Mouse (Mus musculus): ENCODE data around the gene Sfxn5.

The Sfxn5 gene

GRCm38 (mm10) chr6:85288193-85288857 is 44.9 kb downstream of the Sfxn5 start:
- DNase-seq (ENCODE audit: low spot score in 2 of 2) = no peak

DNA sequence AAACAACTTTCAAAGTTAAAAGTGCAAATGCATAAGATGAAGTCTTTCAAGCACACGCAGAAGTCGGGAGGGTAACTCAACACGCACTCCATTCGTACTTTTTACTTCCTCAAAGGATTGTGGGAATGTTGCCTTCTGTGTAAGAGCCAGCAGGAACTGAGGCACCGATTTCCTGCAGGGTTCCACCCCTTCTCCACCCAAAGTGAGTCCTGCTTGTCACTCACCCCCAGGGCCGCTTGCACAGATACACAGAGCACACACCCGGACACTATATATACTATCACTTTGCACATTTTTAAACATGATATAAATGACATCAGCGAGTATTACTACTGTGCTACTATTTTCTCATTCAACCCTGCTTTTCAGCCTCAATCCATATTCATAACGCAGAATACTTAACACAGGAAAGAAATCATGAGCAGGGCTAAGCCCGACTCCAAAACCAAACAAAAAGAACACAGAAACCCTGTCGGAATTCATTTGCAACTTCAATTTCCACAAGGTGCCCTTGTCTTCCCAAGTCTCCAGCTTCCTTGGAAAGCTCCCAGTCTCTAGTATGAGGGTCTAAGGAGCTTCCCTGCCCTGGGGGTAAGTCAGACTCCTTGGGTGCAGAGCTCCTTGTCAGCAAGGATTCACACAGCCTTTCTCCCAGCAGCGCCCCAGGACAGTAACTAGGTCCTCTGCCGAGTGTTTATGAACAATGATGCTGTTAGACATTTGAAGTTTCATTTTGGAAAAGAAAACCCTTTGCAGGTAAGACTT is 46.8 kb downstream of the Sfxn5 start:
- no peak for DNase-seq (ENCODE audit: low spot score in 2 of 2)

GRCm38 (mm10) chr6:85280871-85281270 is 52.4 kb downstream of the Sfxn5 start:
- no peak for DNase-seq (ENCODE audit: low spot score in 2 of 2)

DNA sequence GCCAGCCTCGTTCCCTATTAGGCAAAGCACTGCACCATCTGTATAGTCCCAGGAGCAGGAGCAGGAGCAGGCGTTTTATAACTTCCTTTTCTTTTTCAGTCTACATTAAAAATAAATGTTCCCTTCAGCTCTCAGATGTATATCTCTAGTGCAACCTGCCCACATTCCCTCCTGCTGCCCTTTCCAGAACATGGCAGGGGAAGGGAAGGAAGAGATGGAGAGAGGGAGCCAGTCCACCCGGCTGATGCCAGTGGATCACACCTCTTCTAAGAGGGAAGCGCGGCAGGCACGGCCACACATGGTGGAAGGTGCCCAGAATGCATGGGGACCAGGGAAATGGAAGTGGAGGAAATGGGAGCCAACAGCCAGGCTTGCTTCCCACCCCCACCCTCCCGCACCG is 56.7 kb downstream of the Sfxn5 start:
- DNase-seq (ENCODE audit: low spot score in 2 of 2) = no peak

DNA sequence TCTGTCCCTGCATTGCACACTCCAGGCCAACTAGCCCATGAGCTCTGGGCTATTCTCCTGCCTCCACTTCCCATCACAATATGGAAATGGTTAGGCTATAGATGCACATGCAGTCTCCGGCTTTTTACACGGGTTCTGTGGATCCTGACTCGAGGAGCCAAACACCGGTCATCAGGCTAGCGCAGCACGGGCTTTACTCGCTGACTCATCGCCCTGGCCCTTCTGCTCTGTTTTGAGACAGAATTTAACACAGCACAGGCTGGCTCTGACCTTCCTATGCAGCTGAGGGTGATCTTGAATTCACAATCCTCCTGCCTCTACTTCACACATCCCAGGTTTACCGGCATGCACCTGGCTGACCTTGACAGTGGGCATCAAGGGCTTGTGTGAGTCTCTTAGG is 60.8 kb downstream of the Sfxn5 start:
- DNase-seq (ENCODE audit: low spot score in 2 of 2) = no peak

DNA sequence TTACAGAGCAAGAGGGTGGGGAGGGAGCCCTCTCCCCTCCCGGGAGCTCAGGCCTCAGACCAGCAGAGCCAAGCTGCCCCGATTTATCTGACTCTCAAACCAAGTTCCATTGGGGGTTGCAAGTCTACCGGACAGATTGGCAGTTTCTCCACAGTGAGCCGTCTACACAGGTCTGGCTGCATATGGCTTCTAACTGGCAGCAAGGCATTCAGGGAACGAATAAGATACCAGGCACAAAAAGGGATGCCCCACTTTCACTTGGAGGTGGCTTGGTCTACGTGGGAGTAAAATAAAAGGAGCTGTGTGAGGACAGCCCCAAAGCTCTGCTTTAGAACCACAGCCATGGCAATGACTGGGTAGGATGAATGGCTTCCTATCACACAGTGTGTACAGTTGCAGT is 67.2 kb downstream of the Sfxn5 start:
- no peak for DNase-seq (ENCODE audit: low spot score in 2 of 2)

GRCm38 (mm10) chr6:85264982-85265518 is 68.2 kb downstream of the Sfxn5 start:
- no peak for DNase-seq (ENCODE audit: low spot score in 2 of 2)

GRCm38 (mm10) chr6:85262865-85263515 is 70.2 kb downstream of the Sfxn5 start:
- DNase-seq (ENCODE audit: low spot score in 2 of 2) = peak; percentile 25 to 73

DNA sequence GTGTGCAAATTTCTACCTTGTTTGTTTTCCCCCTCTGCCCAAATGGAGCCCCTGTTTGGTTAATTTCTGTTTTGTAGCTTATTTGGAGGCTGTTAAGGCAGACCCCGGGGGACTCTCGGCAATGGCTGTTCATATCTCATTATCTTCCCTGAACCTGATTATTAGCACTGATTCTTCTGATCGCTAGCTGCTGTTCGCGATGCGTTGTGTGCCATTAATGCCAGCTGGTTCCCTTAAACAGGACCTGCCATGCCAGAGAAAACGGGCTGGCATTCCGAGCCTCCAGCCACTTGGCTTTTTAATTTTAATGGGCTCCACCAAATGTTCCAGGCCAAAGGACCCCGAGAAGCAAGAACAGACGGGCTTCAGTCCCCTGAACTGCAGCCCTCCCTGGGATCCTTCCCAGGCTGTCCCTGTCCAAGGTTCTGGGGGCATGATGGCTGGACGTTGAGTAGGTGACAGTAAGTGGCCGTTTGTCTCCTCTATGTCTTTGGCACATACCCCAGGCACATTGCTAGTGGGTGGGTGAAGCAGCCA is 74.1 kb downstream of the Sfxn5 start:
- no peak for DNase-seq (ENCODE audit: low spot score in 2 of 2)

DNA sequence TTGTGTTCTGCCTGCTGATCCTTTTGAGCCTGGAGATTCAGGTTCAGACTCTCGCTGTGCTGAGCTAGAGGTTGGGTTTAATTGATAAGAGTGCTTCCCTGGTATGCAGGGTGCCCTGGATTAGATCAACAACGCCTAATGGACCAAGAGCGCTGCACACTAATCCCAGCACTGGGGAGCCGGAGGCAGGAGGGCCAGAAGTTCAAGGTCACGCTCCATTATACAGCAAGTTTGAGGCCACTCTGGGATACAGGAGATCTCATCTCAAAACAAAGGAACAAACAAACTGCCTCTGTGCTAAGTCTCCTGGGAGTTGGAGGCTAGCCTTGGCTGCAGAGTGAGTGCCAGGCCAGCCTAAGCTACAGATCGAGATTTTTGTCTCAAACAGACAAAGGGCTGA is 77.6 kb downstream of the Sfxn5 start:
- DNase-seq (ENCODE audit: low spot score in 2 of 2) = no peak

- no peak for DNase-seq (ENCODE audit: low spot score in 2 of 2)
Measured at GRCm38 (mm10) chr6:85253994-85254541, 79.2 kb downstream of the Sfxn5 start.

- no peak for DNase-seq (ENCODE audit: low spot score in 2 of 2)
Measured at GRCm38 (mm10) chr6:85253275-85253674, 79.9 kb downstream of the Sfxn5 start.

DNA sequence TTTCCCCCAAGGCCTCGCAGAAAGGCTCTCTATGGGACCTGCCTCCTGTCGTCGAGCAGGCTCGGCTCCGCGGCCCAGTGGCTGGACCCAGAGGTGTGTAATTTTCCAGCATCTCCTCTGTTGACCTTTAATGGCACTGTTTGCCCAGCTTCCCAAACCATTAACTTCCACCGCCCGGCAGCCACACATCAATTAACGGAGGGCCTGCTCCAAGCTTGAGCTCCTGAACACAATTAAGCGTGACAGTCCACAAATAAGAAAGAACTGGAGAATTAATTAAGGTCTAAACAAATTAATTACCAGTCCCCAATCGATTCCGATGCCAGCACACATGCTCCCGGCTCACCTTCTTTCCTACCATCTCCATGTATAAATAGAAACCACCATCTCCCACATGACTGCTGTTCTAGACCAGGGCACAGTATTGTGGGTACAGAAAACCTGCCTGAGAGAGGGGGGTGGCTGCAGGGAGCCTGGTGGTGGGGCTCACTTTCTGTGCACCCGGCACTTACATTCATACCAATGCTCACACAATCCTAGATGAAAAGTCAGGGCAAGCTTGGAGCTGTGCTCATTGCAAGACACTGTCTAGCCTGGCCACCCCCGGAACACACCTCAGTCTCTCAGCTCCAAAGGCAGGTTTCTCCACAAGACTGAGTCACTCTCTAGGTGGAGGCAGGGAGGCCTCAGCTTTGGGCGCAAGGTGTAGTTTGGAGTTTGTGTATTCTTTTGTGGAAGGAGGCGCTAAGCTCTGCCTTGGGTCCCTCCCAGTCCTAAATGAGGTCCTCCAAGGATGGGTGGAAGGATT is 80.8 kb downstream of the Sfxn5 start:
- no peak for DNase-seq (ENCODE audit: low spot score in 2 of 2)

DNA sequence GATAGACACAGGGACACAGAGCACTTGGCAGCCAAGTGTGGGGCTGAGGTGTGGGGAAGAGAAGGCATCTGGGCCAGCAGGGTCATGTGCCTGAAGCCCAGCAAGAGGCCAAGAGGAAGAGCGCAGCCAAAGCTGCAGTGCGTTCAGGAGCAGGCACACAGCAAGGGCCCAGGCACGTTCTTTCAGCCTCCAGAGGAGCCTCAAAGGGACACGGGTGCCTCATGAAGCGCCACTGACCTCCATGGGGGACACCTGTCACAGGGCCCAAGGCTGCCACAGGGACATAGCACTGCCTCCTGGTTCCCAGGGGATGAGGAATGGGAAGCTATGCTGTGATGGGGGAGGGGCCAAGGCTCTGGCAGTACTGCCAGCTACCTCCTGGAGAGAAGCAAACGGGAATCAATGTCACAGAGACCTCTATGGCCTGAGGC is 82.4 kb downstream of the Sfxn5 start:
- no peak for DNase-seq (ENCODE audit: low spot score in 2 of 2)

DNA sequence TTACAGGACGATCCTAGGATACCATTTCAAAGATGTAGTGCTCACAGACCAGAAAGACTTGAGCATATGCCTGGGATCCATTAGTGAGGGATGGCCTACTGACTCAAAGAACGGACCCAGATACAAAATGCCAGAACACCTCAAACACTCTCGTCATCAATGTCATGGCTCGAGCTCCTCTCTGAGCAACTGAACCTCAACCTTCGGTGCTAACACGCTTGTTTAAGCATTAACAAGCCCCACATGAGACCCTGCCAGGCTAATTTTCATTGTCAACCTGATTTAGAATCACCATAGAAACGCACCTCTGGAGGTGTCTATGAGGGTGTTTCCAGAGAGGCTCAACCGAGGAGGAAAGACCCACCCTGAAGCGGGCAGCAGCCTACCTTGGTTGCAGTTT is 83.4 kb downstream of the Sfxn5 start:
- no peak for DNase-seq (ENCODE audit: low spot score in 2 of 2)

DNA sequence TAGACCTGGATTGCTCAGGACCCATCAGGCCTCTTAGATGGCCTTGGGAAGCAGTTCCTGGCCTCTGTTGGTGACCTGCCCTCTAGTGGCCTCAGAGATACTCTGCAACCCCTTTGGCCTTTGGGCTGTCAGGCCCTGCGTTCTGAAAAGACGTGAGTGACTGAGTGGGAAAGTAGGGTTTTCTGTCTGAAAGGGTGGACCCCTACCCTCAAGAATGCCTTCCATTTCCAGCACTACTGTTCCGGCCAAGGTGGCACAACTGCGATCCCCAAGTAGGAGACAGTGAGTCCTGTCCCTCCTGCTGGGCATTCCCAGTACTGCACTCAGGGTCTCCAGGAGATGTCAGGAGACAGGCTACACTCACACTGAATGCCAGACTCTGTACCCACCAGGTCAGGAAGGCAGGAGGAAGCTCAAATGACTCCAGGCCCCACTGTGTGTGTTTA is 94.2 kb downstream of the Sfxn5 start:
- DNase-seq (ENCODE audit: low spot score in 2 of 2) = peak; percentile 33 to 76

DNA sequence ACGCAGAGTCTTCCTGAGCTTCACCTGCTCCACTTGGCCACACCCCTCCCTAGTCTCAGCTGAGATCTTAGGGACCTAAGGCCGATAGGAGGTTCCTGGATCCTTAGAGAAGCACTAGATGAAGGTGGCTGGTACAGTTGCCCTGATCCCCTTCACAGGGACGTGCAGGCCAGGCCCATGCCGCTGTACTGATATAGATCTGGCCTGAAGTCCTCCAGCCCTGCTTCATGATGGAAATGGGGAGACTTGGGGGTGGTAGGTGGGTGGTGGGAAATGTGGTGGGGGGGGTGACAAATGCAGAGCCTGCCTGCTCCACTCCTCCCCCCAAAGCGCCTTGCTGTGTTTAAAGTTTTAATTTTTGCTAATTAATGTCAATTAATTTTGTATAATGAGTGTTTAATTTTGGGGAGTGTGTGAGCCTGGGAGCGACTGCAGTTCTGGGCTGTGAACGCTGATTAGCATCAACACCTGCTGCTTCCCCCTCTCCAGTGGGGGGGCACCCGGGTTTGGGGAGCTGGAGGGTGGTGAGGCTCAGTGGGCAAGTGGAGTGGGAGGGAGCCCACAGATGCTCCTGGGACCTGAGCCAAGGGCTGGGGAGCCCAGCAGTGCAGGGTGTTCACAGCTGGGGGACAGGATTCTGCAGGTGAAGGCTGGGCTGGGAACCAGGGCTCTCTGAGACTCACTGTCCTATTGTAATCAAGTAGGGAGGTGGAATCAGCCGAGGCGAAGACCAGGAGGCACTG is 95.5 kb downstream of the Sfxn5 start:
- no peak for DNase-seq (ENCODE audit: low spot score in 2 of 2)

DNA sequence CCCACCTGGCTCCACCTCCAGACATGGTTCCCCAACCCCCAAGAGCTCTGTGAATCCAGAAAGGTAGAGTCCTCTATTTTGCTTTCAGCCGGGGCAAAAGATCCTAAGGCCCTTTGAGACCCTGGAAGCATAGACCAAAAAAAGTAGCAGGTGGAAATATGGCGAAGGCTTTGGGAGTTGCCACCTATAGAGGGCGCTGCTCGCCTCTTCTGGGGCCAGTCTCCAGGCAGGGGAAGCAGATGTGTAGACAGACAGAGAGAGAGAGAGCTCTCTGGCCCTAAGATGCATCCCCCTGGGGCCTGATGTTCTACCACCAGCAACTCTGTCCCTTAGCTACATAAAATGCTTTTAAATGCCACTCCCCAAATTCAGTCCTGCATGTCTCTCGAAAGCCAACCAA is 96.2 kb downstream of the Sfxn5 start:
- DNase-seq (ENCODE audit: low spot score in 2 of 2) = no peak

- no peak for DNase-seq (ENCODE audit: low spot score in 2 of 2)
Measured at GRCm38 (mm10) chr6:85234796-85235195, 98.4 kb downstream of the Sfxn5 start.

GRCm38 (mm10) chr6:85232836-85233623 is 100.2 kb downstream of the Sfxn5 start:
- DNase-seq (ENCODE audit: low spot score in 2 of 2) = no peak
